Comparison of ENCODE assay signal across 9 mouse cellular contexts in genomic region chr4:116405276-116405954, GRCm38 (mm10). TPM values are rescaled to one million over a fixed set of nuclear protein-coding genes. Genes with fewer than 3 reads are reported as not detected.
A peak's percentile ranks its signal among the peaks of the same experiment; 100 is the strongest.
DNase-seq lines count a peak whose midpoint lies in the region; ATAC-seq and TF ChIP-seq lines count a peak whose summit lies in the region.
"Had no signal": no experiment of that assay in that cellular context is flagged by ENCODE, and none has a peak within 500 bp of the region (broad histone marks: within the 10 kb centered on the region; RNA-seq: fewer than 3 reads in every experiment).

No protein-coding gene starts in this region.

- peak overlapping the region; percentile 63 for H3K4me2 ChIP-seq in hindbrain, embryonic 15.5 days
- peak overlapping the region; percentile 64 for H3K4me2 ChIP-seq in neural tube, embryonic 15.5 days

- WGBS in forebrain, embryonic 10.5 days: 64% methylated on average over 7 of the region's 7 CpGs
- 13% methylated on average over 7 of the region's 7 CpGs for WGBS in hindbrain, embryonic 15.5 days
- WGBS in neural tube, embryonic 15.5 days: 27% methylated on average over 7 of the region's 7 CpGs

- no peak for DNase-seq in left cerebral cortex, adult 2 months (ENCODE audit: extremely low spot score in 1 of 2, low spot score in 2 of 2)
- DNase-seq in left cerebral cortex, adult 18-20 months (ENCODE audit: low spot score in 2 of 2): no peak
- no peak for DNase-seq in forebrain, embryonic 10.5 days (ENCODE audit: extremely low spot score, low spot score)
- DNase-seq in ovary, adult 18-20 months (ENCODE audit: low spot score): no peak
- DNase-seq in gastrocnemius, postnatal 25 days: no peak
- DNase-seq: kidney, postnatal 14 days; thymus, postnatal 14 days had no signal

- H3K4me1 ChIP-seq in forebrain, embryonic 10.5 days: peaks cover 19% of the 10 kb centered on the region
- H3K4me1 ChIP-seq in hindbrain, embryonic 15.5 days (replicated peaks): peaks cover 28% of the 10 kb centered on the region
- peaks cover 20% of the 10 kb centered on the region for H3K4me1 ChIP-seq in neural tube, embryonic 15.5 days

- ATAC-seq in hindbrain, embryonic 15.5 days (ENCODE audit: low FRiP score, low read depth): no peak
- peak; percentile 43; the same call in 1 of the 2 replicates for ATAC-seq in neural tube, embryonic 15.5 days (ENCODE audit: low FRiP score)

- H3K27me3 ChIP-seq in forebrain, embryonic 10.5 days (ENCODE audit: poor library complexity, severe bottlenecking): no peaks in the 10 kb centered on the region
- H3K27me3 ChIP-seq in hindbrain, embryonic 15.5 days: no peaks in the 10 kb centered on the region
- no peaks in the 10 kb centered on the region for H3K27me3 ChIP-seq in neural tube, embryonic 15.5 days (replicated peaks)

- H3K9ac ChIP-seq in hindbrain, embryonic 15.5 days: peak overlapping the region; percentile 61
- peak overlapping the region; percentile 46 for H3K9ac ChIP-seq in neural tube, embryonic 15.5 days (replicated peaks)

- H3K27ac ChIP-seq in left cerebral cortex, adult 2 months: peak overlapping the region; percentile 86
- H3K27ac ChIP-seq in forebrain, embryonic 10.5 days: peak overlapping the region; percentile 51; the same call in 1 of the 2 replicates
- peak overlapping the region; percentile 89 for H3K27ac ChIP-seq in hindbrain, embryonic 15.5 days (replicated peaks)
- H3K27ac ChIP-seq in neural tube, embryonic 15.5 days (replicated peaks): peak overlapping the region; percentile 88

- no peaks in the 10 kb centered on the region for H3K36me3 ChIP-seq in forebrain, embryonic 10.5 days (replicated peaks)
- no peaks in the 10 kb centered on the region for H3K36me3 ChIP-seq in hindbrain, embryonic 15.5 days
- no peaks in the 10 kb centered on the region for H3K36me3 ChIP-seq in neural tube, embryonic 15.5 days

- H3K9me3 ChIP-seq in forebrain, embryonic 10.5 days: no peaks in the 10 kb centered on the region
- H3K9me3 ChIP-seq in hindbrain, embryonic 15.5 days: no peaks in the 10 kb centered on the region
- no peaks in the 10 kb centered on the region for H3K9me3 ChIP-seq in neural tube, embryonic 15.5 days (replicated peaks)

- intact Hi-C loops in left cerebral cortex, adult 2 months (cut with DNase I): no loop called here

- TF ChIP-seq CTCF in left cerebral cortex, adult 2 months (IDR thresholded peaks at IDR 0.05): no peak

- peak overlapping the region; percentile 52 for H3K4me3 ChIP-seq in left cerebral cortex, adult 2 months
- peak overlapping the region; percentile 9; the same call in 1 of the 2 replicates for H3K4me3 ChIP-seq in forebrain, embryonic 10.5 days
- peak overlapping the region; percentile 40 for H3K4me3 ChIP-seq in hindbrain, embryonic 15.5 days
- H3K4me3 ChIP-seq in neural tube, embryonic 15.5 days (replicated peaks): peak overlapping the region; percentile 38

RNA-seq across cellular contexts. Expression of gene Mast2, which starts 58.6 kb away (rescaled TPM):
- 100 to 1,000 TPM; 115 to 121 TPM for total RNA-seq in left cerebral cortex, adult 2 months (2021)
- total RNA-seq in left cerebral cortex, adult 18-20 months (2021): 100 to 1,000 TPM; 108 to 112 TPM
- polyA plus RNA-seq in forebrain, embryonic 10.5 days (2016; fragmentation: Nextera tagmentation; extraction: Ambion mirVana): 15.4 and 15.9 TPM in 2 replicates
- 43.9 and 48.9 TPM in 2 replicates for polyA plus RNA-seq in hindbrain, embryonic 15.5 days (2015; fragmentation: Nextera tagmentation; extraction: Ambion mirVana)
- polyA plus RNA-seq in neural tube, embryonic 15.5 days (2015; fragmentation: Nextera tagmentation; extraction: Ambion mirVana): 29.7 and 34.1 TPM in 2 replicates
- 10 to 100 TPM; 76.6 to 83.8 TPM for total RNA-seq in gastrocnemius, postnatal 25 days (2021)
